In genomic region chr2:167476762-167477161, GRCm38 (mm10) we compare ENCODE assay signal across 9 mouse cellular contexts. TPM values are rescaled to one million over a fixed set of nuclear protein-coding genes. Genes with fewer than 3 reads are reported as not detected.
A peak's percentile ranks its signal among the peaks of the same experiment; 100 is the strongest.
DNase-seq lines count a peak whose midpoint lies in the region; ATAC-seq and TF ChIP-seq lines count a peak whose summit lies in the region.
"Had no signal": no experiment of that assay in that cellular context is flagged by ENCODE, and none has a peak within 500 bp of the region (broad histone marks: within the 10 kb centered on the region; RNA-seq: fewer than 3 reads in every experiment).

No protein-coding gene starts in this region.

- no peaks in the 10 kb centered on the region for H3K9me3 ChIP-seq in heart, embryonic 14.5 days (ENCODE audit: control insufficient read depth, low read length)
- H3K9me3 ChIP-seq in hindbrain, embryonic 15.5 days: no peaks in the 10 kb centered on the region

- WGBS in heart, embryonic 14.5 days: 56% methylated on average over 4 of the region's 4 CpGs
- 58% methylated on average over 4 of the region's 4 CpGs for WGBS in hindbrain, embryonic 15.5 days

- no peak for DNase-seq in heart, adult 8-10 months (ENCODE audit: low spot score)
- DNase-seq in adrenal gland, postnatal 14 days: no peak
- no peak for DNase-seq in B cell, adult 2 months
- DNase-seq in thymus, adult 18-20 months: no peak
- DNase-seq: lung, adult 18-20 months had no signal

- ATAC-seq in heart, embryonic 14.5 days (ENCODE audit: insufficient number of reproducible peaks, insufficient read depth, low FRiP score, low read depth): no peak
- no peak for ATAC-seq in hindbrain, embryonic 15.5 days (ENCODE audit: low FRiP score, low read depth)
- ATAC-seq in megakaryocyte progenitor cell, adult 5-6 weeks (replicated peaks; ENCODE audit: poor library complexity): peak; percentile 2; the same call in 1 of the 2 replicates

- H3K36me3 ChIP-seq in heart, embryonic 14.5 days (ENCODE audit: control insufficient read depth, insufficient read depth, low read length): peaks cover 43% of the 10 kb centered on the region
- peaks cover 24% of the 10 kb centered on the region for H3K36me3 ChIP-seq in hindbrain, embryonic 15.5 days

- TF ChIP-seq CTCF in cortical plate, adult 2 months (IDR thresholded peaks at IDR 0.05; ENCODE audit: extremely low read depth, insufficient read depth, low read length): no peak

- peak overlapping the region in 1 of 2 experiments; percentile 63; a peak in 3 of 4 replicates for H3K27ac ChIP-seq in heart, embryonic 14.5 days (replicated peaks in 1 of 2; ENCODE audit: control insufficient read depth in 1 of 2, insufficient read depth in 1 of 2, low read depth in 2 of 2, low read length in 2 of 2)
- peak overlapping the region; percentile 14 for H3K27ac ChIP-seq in cortical plate, adult 2 months (ENCODE audit: insufficient read depth, low read length)
- H3K27ac ChIP-seq in hindbrain, embryonic 15.5 days (replicated peaks): peak overlapping the region; percentile 81

- H3K4me2 ChIP-seq in heart, embryonic 14.5 days (ENCODE audit: low read length): peak overlapping the region; percentile 2; the same call in 1 of the 2 replicates
- H3K4me2 ChIP-seq in hindbrain, embryonic 15.5 days: no peak overlapping the region

- no peak for TF ChIP-seq POLR2A in cortical plate, adult 2 months (IDR thresholded peaks at IDR 0.05; ENCODE audit: extremely low read depth, insufficient read depth, low read length)

- peaks cover 16 to 19% of the 10 kb centered on the region in 2 experiments for H3K4me1 ChIP-seq in heart, embryonic 14.5 days (ENCODE audit: control insufficient read depth in 2 of 2, insufficient read depth in 2 of 2, low read length in 2 of 2)
- H3K4me1 ChIP-seq in cortical plate, adult 2 months (ENCODE audit: control insufficient read depth, insufficient read depth, low read length): peaks cover 7% of the 10 kb centered on the region
- peaks cover 25% of the 10 kb centered on the region for H3K4me1 ChIP-seq in hindbrain, embryonic 15.5 days (replicated peaks)

- no peak overlapping the region for H3K4me3 ChIP-seq in heart, embryonic 14.5 days (ENCODE audit: control insufficient read depth in 1 of 2, insufficient read depth in 1 of 2, low read depth in 1 of 2, low read length in 2 of 2)
- no peak overlapping the region for H3K4me3 ChIP-seq in cortical plate, adult 2 months (ENCODE audit: insufficient read depth, low read length)
- H3K4me3 ChIP-seq in hindbrain, embryonic 15.5 days: no peak overlapping the region

- no peaks in the 10 kb centered on the region for H3K27me3 ChIP-seq in heart, embryonic 14.5 days (ENCODE audit: control insufficient read depth, insufficient read depth, low read length)
- H3K27me3 ChIP-seq in hindbrain, embryonic 15.5 days: no peaks in the 10 kb centered on the region

- H3K9ac ChIP-seq in heart, embryonic 14.5 days (ENCODE audit: low read length): no peak overlapping the region
- no peak overlapping the region for H3K9ac ChIP-seq in hindbrain, embryonic 15.5 days

RNA-seq across cellular contexts. Expression of gene Rnf114, which starts 15.7 kb away (rescaled TPM):
- 67.1 and 68.5 TPM in 2 replicates for polyA plus RNA-seq in heart, embryonic 14.5 days (2014; fragmentation: Nextera tagmentation; extraction: Ambion mirVana)
- 10 to 100 TPM; 66.2 to 82.2 (median 75.4) TPM for total RNA-seq in heart, adult 8-10 months (2022)
- 98.0 and 102 TPM in 2 replicates for polyA plus RNA-seq in cortical plate, adult 2 months (2012; rRNA removed)
- 112 and 115 TPM in 2 replicates for polyA plus RNA-seq in hindbrain, embryonic 15.5 days (2015; fragmentation: Nextera tagmentation; extraction: Ambion mirVana)
- total RNA-seq in megakaryocyte progenitor cell, adult 5-6 weeks (2015): 31.5 and 39.0 TPM in 2 replicates
- total RNA-seq in megakaryocyte progenitor cell, adult 5-6 weeks (2017): 18.7 and 18.9 TPM in 2 replicates
- 57.6 and 62.9 TPM in 2 replicates for total RNA-seq in adrenal gland, postnatal 14 days (2021)

RNA-seq across cellular contexts. Expression of gene Spata2, which starts 15.9 kb away (rescaled TPM):
- polyA plus RNA-seq in heart, embryonic 14.5 days (2014; fragmentation: Nextera tagmentation; extraction: Ambion mirVana): 11.7 and 11.9 TPM in 2 replicates
- 10 to 100 TPM; 10.3 to 17.0 (median 15.9) TPM for total RNA-seq in heart, adult 8-10 months (2022)
- 62.9 and 63.2 TPM in 2 replicates for polyA plus RNA-seq in cortical plate, adult 2 months (2012; rRNA removed)
- 30.7 and 33.4 TPM in 2 replicates for polyA plus RNA-seq in hindbrain, embryonic 15.5 days (2015; fragmentation: Nextera tagmentation; extraction: Ambion mirVana)
- total RNA-seq in megakaryocyte progenitor cell, adult 5-6 weeks (2015): 10.5 and 11.8 TPM in 2 replicates
- 7.4 and 7.7 TPM in 2 replicates for total RNA-seq in megakaryocyte progenitor cell, adult 5-6 weeks (2017)
- total RNA-seq in adrenal gland, postnatal 14 days (2021): 30.1 and 32.5 TPM in 2 replicates

RNA-seq across cellular contexts. Expression of gene Slc9a8, which starts 55.2 kb away (rescaled TPM):
- polyA plus RNA-seq in heart, embryonic 14.5 days (2014; fragmentation: Nextera tagmentation; extraction: Ambion mirVana): 19.3 and 21.1 TPM in 2 replicates
- total RNA-seq in heart, adult 8-10 months (2022): 10 to 100 TPM; 24.6 to 30.5 (median 25.6) TPM
- 37.9 and 42.1 TPM in 2 replicates for polyA plus RNA-seq in cortical plate, adult 2 months (2012; rRNA removed)
- 20.9 TPM in 2 replicates for polyA plus RNA-seq in hindbrain, embryonic 15.5 days (2015; fragmentation: Nextera tagmentation; extraction: Ambion mirVana)
- 25.5 and 37.4 TPM in 2 replicates for total RNA-seq in megakaryocyte progenitor cell, adult 5-6 weeks (2015)
- total RNA-seq in megakaryocyte progenitor cell, adult 5-6 weeks (2017): 17.9 and 25.3 TPM in 2 replicates
- total RNA-seq in adrenal gland, postnatal 14 days (2021): 32.1 and 38.2 TPM in 2 replicates
